Mouse (Mus musculus): ENCODE measurements at regions not wholly inside any gene's neighbourhood (a gene's known extent, or its start where the extent isn't known, plus 50 kb on each side); places are given as distances from the start of the nearest gene placed in this dataset.
"Not testable (repeated sequence)": the region's sequence is repeated elsewhere in the genome, so short reads cannot be mapped to it uniquely, and the experiment has no call there.

DNA sequence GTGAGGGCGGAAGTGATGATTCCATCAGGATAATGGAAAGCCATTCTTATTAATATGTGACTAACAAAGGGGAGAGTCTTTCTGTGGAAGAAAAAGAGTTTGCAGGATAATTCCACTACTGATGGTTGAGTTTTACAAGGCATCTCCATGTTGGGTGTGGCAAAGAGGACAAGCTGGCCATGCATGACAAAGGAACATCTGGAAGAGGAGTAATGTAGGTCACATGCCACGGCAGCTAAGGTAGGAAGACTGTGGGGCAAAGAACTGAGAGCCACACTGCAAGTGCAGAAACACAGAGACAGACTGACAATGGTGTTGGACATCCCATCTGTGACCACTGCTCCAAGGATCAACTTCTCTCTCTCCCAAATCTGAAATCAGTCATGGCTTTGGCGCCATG, 196.4 kb upstream of the Gdi2 start:
- no peak for ATAC-seq (ENCODE audit: insufficient number of reproducible peaks, low FRiP score, low TSS enrichment, low read depth)
- Histone ChIP-seq H3K9ac (no peak overlapping the region), H3K27me3 (no peaks in the 10 kb centered on the region), H3K4me1 (no peaks in the 10 kb centered on the region), H3K9me3 (replicated peaks) (peaks cover 7% of the 10 kb centered on the region), H3K27ac (replicated peaks) (no peak overlapping the region), H3K4me2 (replicated peaks) (no peak overlapping the region), H3K4me3 (replicated peaks) (no peak overlapping the region), H3K36me3 (no peaks in the 10 kb centered on the region)
- 76% methylated on average over 3 of the region's 3 CpGs for WGBS

DNA sequence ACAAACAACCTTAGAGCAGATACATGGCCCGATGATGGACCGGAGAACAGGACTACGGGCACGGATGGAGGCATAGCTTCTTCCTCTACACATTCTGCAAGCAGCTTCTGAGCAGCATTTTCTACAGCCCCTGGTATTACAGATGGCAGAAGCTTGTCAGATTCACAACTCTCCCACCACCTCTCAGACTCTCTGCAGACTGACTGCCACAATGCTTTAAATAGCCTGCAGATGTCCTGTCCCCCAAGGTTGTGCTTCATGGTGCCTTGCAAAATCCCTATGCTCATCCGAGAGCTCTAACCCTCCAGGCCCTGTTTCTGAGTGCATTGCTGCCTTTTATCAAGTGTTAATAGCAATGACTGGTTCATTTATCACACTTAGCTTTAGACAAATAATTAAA, 194.3 kb upstream of the Gdi2 start:
- Histone ChIP-seq H3K9me3 (replicated peaks) (no peaks in the 10 kb centered on the region), H3K4me2 (replicated peaks) (no peak overlapping the region), H3K36me3 (no peaks in the 10 kb centered on the region), H3K27me3 (no peaks in the 10 kb centered on the region), H3K4me1 (no peaks in the 10 kb centered on the region), H3K4me3 (replicated peaks) (no peak overlapping the region), H3K27ac (replicated peaks) (no peak overlapping the region), H3K9ac (no peak overlapping the region)
- WGBS: 90% methylated on average over 5 of the region's 5 CpGs
- ATAC-seq (ENCODE audit: insufficient number of reproducible peaks, low FRiP score, low TSS enrichment, low read depth): no peak

DNA sequence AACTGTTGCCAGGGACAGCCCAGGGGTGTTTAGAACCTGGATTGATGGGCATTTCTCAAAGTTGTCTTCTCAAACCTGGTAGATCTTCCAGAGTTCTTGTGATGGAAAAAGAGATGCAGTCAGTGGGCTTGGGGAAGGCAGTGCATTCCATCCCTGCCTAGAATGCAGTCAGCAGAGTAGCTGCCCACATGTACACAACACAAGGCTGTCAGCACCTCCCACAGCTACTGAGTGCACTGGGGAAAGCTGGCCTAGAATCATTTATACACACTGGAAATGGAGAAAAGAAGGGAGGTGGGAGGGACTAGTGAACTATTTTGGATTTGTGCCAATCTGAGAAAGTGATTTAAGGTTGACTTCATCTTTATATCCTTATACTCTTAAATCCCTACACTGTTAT, 183.0 kb upstream of the Gdi2 start:
- H3K9me3 ChIP-seq (replicated peaks); H3K4me3 ChIP-seq (replicated peaks); H3K36me3 ChIP-seq; ATAC-seq (ENCODE audit: insufficient number of reproducible peaks, low FRiP score, low TSS enrichment, low read depth); H3K9ac ChIP-seq; H3K4me2 ChIP-seq (replicated peaks); H3K27ac ChIP-seq (replicated peaks): not testable (repeated sequence)
- Histone ChIP-seq H3K27me3 (peaks cover 25% of the 10 kb centered on the region), H3K4me1 (peaks cover 20% of the 10 kb centered on the region)

DNA sequence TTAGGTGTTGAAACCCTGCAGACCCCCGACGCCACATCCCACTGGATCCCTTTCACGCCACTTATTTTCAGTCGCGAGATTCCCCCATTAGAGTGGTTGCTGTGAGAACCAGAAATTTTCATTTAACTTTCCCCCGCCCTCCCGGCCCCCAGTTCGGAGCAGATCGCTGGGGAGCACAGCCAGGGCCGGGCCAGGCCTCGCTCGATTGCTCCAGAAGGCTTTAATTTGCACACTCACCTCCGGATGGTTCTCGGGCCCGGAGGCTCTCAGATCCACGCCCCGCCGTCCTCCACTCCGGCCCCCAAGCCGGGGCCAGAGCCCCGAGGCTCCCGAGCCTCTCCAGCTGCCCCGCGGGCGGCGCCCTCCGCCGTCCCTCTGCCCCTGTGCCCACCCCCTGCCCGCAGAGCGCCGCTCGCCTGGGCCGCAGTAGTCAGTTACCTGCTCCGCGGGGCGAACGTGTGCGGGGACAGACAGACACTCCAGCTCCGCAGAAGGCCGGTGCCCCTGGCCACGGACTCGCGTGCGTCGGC, 179.7 kb upstream of the Gdi2 start:
- peak overlapping the region; percentile 54 for H3K4me3 ChIP-seq (replicated peaks)
- WGBS: 1% methylated on average over 45 of the region's 45 CpGs
- H3K27me3 ChIP-seq: peaks cover 39% of the 10 kb centered on the region
- ATAC-seq (ENCODE audit: insufficient number of reproducible peaks, low FRiP score, low TSS enrichment, low read depth): peak; percentile 22; the same call in 1 of the 2 replicates
- H3K36me3 ChIP-seq: no peaks in the 10 kb centered on the region
- no peak overlapping the region for H3K9ac ChIP-seq
- H3K9me3 ChIP-seq (replicated peaks): no peaks in the 10 kb centered on the region
- peaks cover 33% of the 10 kb centered on the region for H3K4me1 ChIP-seq
- H3K27ac ChIP-seq (replicated peaks): no peak overlapping the region
- peak overlapping the region; percentile 99 for H3K4me2 ChIP-seq (replicated peaks)

DNA sequence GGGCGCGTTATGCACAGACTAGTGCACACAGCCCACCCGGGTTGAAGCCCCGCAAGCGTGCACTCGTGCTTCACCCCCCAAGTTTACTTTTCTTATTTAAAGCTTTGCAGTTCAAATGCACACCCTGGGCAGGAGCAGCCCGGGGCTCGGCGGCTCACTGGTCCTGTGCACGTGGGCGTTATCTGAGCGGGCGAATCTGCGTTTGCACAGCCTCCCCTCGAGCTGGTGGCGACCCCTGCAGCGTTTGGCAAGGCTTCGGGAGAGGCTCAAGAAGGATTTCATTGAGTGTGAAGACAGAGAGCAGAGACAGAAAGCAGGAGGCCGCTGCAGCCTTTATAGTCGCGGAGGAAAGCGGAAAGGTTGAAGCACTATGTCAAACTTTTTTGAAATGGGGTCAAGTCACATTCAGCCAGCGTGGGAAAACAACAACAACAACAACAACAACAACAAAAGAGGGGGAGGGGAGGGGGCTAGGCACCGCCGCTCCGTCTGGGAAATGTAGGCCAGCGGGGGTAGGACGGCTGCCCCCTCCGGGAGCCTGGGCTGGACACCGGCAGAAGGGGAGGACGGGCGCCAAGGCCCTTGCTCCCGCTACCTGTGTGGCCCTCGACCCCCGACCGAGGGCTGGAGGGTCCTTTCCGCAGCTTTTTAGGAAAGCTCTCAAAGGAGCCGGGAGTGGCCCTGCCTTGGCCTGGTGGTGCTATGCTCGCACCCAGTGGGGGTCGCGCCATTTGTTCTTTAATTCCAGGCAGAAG, 178.7 kb upstream of the Gdi2 start:
- H3K27me3 ChIP-seq: peaks cover 39% of the 10 kb centered on the region
- H3K36me3 ChIP-seq: no peaks in the 10 kb centered on the region
- H3K9ac ChIP-seq: no peak overlapping the region
- peaks cover 33% of the 10 kb centered on the region for H3K4me1 ChIP-seq
- peak overlapping the region; percentile 99 for H3K4me2 ChIP-seq (replicated peaks)
- WGBS: under 1% methylated on average over 41 of the region's 41 CpGs
- peak overlapping the region; percentile 54 for H3K4me3 ChIP-seq (replicated peaks)
- no peaks in the 10 kb centered on the region for H3K9me3 ChIP-seq (replicated peaks)
- 0 out of 2 replicates have a peak, but pooled peaks have one; percentile 46 for ATAC-seq (ENCODE audit: insufficient number of reproducible peaks, low FRiP score, low TSS enrichment, low read depth)
- H3K27ac ChIP-seq (replicated peaks): no peak overlapping the region

DNA sequence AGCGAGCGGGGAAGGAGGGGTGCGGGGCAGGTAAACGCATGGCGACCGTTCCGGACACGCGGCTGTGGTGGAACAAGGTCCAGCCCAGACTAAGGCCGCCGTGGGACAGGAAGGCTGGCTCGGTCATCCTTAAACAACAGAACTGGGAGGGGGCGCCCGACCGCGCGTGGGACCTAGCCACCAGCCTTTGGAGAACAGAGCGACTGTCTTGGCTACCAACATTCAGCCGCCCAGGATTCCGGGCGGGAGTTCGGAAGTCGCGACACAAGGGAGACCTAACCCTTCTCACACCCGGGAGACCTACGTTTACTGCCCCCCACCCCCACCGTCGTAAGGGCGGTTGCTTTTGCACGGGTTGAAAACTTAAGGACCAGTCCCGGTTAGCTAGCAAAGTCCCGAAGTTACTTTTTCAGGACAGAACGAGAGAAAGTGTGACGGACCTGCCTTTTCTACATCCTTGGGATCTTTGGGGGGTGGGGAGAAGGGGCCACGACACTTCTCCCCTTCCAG, 178.1 kb upstream of the Gdi2 start:
- Histone ChIP-seq H3K4me2 (replicated peaks) (peak overlapping the region; percentile 99), H3K27me3 (peaks cover 39% of the 10 kb centered on the region), H3K4me1 (peaks cover 33% of the 10 kb centered on the region), H3K4me3 (replicated peaks) (peak overlapping the region; percentile 54)
- H3K9ac ChIP-seq; H3K9me3 ChIP-seq (replicated peaks); H3K36me3 ChIP-seq; H3K27ac ChIP-seq (replicated peaks); ATAC-seq (ENCODE audit: insufficient number of reproducible peaks, low FRiP score, low TSS enrichment, low read depth): not testable (repeated sequence)
- 1% methylated on average over 35 of the region's 35 CpGs for WGBS

DNA sequence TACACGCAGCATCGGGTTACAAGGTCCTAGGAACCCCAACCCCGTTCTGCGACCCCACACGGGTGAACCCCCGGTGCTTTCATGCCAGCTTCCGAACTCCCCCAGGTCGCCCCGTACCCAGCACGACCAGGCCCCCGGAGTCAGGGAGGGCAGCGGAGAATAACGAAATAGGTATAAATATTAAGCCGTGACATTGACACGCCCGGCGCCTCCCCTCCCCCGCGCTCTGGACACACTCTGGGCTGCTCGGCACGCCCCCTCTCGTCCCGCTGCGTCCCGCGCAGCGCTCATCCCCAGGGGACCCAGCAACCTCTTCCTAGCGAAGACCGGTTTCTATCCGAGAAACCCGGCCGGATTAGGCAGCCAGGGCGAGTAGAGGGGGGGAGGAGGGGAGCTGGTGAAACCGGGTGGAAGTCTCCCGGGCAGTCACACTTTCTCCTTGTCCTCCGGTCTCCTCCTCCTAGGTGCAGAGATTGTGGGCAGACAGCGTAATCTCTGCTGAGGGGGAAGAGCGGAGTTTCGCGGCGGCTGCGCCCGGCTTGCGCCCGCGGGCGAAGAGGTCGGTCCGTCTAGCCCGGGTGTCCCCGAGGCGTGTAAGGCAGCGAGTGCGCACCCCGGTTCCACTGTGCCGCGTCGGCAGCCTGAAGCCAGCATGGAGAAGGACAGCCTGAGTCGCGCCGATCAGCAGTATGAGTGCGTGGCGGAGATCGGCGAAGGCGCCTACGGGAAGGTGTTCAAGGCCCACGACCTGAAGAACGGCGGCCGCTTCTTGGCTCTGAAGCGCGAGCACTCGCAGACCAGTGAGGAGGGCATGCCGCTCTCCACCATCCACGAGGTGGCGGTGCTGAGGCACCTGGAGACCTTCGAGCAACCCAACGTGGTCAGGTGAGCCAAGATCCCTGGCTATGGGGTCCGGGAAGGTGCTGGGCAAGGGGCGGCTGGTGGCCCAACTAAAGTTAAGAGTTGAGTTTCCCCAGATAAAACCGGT, 177.1 kb upstream of the Gdi2 start:
- 1% methylated on average over 81 of the region's 82 CpGs for WGBS
- Histone ChIP-seq H3K4me1 (peaks cover 33% of the 10 kb centered on the region), H3K9me3 (replicated peaks) (no peaks in the 10 kb centered on the region), H3K36me3 (no peaks in the 10 kb centered on the region), H3K4me2 (replicated peaks) (peak overlapping the region; percentile 99), H3K27ac (replicated peaks) (no peak overlapping the region), H3K4me3 (replicated peaks) (peak overlapping the region; percentile 54), H3K9ac (peak overlapping the region; percentile 23; the same call in 1 of the 2 replicates), H3K27me3 (peaks cover 39% of the 10 kb centered on the region)
- ATAC-seq (ENCODE audit: insufficient number of reproducible peaks, low FRiP score, low TSS enrichment, low read depth): peak; percentile 57; the same call in 1 of the 2 replicates

DNA sequence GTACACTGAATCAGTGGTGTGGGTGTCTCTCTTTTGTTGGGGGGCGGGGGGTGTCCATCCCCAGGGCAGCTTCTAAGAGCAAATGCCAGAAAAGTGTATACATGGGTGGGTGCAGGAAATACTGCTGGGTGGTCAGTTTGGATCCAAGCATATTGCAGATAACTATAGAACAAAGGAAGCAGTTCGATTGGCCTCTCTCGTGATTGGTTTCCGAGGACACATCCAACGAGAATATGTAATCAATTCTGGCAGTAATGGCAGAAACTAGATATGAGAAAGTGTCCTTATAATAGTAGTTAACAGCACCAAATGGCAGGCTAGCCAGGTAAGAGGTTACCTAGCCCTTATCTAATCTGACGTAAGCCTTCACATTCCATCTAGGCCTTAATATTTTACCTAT, 165.2 kb upstream of the Gdi2 start:
- WGBS: 65% methylated on average over 6 of the region's 6 CpGs
- ATAC-seq (ENCODE audit: insufficient number of reproducible peaks, low FRiP score, low TSS enrichment, low read depth): no peak
- no peak overlapping the region for H3K9ac ChIP-seq

DNA sequence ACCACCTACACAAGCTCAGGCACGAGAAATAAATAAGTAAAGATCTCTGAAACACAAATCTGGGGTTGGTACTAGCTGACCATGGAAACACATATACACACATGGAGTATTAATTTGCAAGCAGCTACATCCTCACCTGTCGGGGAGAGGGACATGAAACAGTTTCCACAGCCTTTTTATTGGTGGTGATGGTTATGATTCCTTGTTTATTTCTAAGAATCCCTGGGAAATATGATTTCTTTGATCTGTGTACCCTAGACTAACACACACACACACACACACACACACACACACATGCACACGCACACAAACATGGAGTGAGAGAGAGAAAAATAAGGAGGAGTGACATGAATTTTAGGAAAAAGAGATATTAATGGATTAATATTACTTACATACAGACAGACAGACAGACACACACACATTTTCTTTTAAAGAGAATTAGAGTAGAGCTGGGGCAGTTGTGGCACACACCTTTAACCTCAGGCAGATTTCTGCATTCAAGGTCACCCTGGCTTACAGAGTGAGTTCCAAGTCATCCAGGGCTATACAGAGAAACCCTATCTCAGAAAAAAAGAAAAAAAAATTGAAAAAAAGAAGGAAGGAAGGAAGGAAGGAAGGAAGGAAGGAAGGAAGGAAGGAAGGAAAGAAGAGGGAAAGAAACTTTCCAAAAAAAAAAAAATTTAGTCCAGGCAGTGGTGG, 164.2 kb upstream of the Gdi2 start:
- not testable (repeated sequence) for H3K27me3 ChIP-seq; ATAC-seq (ENCODE audit: insufficient number of reproducible peaks, low FRiP score, low TSS enrichment, low read depth); H3K4me1 ChIP-seq; H3K9ac ChIP-seq; H3K36me3 ChIP-seq; H3K4me3 ChIP-seq (replicated peaks); H3K27ac ChIP-seq (replicated peaks); H3K4me2 ChIP-seq (replicated peaks); H3K9me3 ChIP-seq (replicated peaks)
- WGBS: 40% methylated on average over 3 of the region's 3 CpGs

More for the DNA sequence above, 165.2 kb upstream of the Gdi2 start:
- no peaks in the 10 kb centered on the region for H3K36me3 ChIP-seq
- H3K4me3 ChIP-seq (replicated peaks): no peak overlapping the region
- no peak overlapping the region for H3K27ac ChIP-seq (replicated peaks)
- H3K9me3 ChIP-seq (replicated peaks): no peaks in the 10 kb centered on the region
- no peak overlapping the region for H3K4me2 ChIP-seq (replicated peaks)
- no peaks in the 10 kb centered on the region for H3K27me3 ChIP-seq
- no peaks in the 10 kb centered on the region for H3K4me1 ChIP-seq

DNA sequence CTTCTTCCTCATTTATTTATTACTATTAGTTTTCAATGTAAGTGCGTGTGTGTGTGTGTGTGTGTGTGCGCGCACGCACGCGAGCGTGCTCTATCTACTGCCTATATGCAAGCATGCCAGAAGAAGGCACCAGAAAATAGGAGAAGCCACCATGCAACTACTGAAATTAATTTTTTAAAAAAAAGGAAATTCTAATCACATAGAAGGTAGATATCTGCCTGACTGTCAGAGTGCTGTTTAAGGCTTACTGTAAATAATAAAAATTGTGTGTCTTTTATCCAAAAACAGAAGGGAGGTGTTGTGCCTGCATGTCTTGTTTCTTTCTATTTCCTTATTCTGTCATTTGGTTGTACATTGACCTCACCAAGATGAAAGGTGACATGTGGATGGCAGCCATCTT, 163.1 kb upstream of the Gdi2 start:
- Histone ChIP-seq H3K27ac (replicated peaks) (no peak overlapping the region), H3K36me3 (no peaks in the 10 kb centered on the region), H3K27me3 (no peaks in the 10 kb centered on the region), H3K4me3 (replicated peaks) (no peak overlapping the region), H3K9ac (no peak overlapping the region), H3K4me2 (replicated peaks) (no peak overlapping the region), H3K4me1 (no peaks in the 10 kb centered on the region), H3K9me3 (replicated peaks) (no peaks in the 10 kb centered on the region)
- ATAC-seq (ENCODE audit: insufficient number of reproducible peaks, low FRiP score, low TSS enrichment, low read depth): no peak
- 95% methylated on average over 7 of the region's 7 CpGs for WGBS

DNA sequence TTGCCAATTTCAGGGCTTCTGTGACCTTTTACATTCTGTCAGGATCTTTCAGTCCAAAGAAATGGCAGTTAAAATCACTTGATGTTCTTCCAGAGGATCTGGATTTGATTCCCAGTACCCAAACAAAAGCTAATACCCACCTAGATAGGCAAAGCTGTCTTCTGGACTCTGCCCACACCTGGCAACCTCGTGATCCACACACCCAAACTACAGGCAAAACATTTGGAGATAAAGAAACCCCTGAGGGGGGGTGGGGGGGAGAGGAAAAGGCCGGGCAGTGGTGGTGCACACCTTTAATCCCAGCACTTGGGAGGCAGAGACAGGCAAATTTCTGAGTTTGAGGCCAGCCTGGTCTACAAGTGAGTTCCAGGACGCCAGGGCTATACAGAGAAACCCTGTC, 160.1 kb upstream of the Gdi2 start:
- not testable (repeated sequence) for H3K4me2 ChIP-seq (replicated peaks); ATAC-seq (ENCODE audit: insufficient number of reproducible peaks, low FRiP score, low TSS enrichment, low read depth); H3K9me3 ChIP-seq (replicated peaks); H3K36me3 ChIP-seq; H3K4me3 ChIP-seq (replicated peaks); H3K27me3 ChIP-seq; H3K9ac ChIP-seq; H3K27ac ChIP-seq (replicated peaks); H3K4me1 ChIP-seq
- 51% methylated on average over 3 of the region's 3 CpGs for WGBS

All from embryonic facial prominence, embryonic 15.5 days (tissue).